Mouse (Mus musculus) hindbrain, postnatal 0 days (tissue): ENCODE results near the gene Zfp444. TPM values are rescaled to one million over a fixed set of nuclear protein-coding genes. Genes with fewer than 3 reads are reported as not detected.

Experiments used
- ATAC-seq: fragments of 200-750 bp; cut with Nextera tagmentation; 2 replicates; pipeline ENCODE4 v1.8.0; 2017; ENCODE audit warnings: mild to moderate bottlenecking, moderate TSS enrichment, moderate library complexity
- DNase-seq: peaks from one replicate; pipeline ENCODE4 v3.0.0-alpha.2; 2015; ENCODE audit warnings: low spot score
- H3K27ac ChIP-seq: fragments of 300-500 bp; sonication (generic); 2 replicates; pipeline ENCODE4 v1.5.1; 2014; ENCODE audit warnings: mild to moderate bottlenecking
- H3K27me3 ChIP-seq: fragments of 300-500 bp; sonication (generic); 2 replicates; pipeline ENCODE4 v1.6.1; 2014; ENCODE audit warnings: low read length, mixed read lengths; ENCODE audit not compliant: insufficient read depth
- H3K36me3 ChIP-seq: fragments of 300-500 bp; sonication (generic); 2 replicates; pipeline ENCODE4 v1.6.1; 2014; ENCODE audit warnings: low read length, mixed read lengths; ENCODE audit not compliant: insufficient read depth
- H3K4me1 ChIP-seq: fragments of 300-500 bp; sonication (generic); 2 replicates; pipeline ENCODE4 v1.6.1; 2014; ENCODE audit warnings: antibody characterized with exemption, low read length, mixed read lengths; ENCODE audit not compliant: insufficient read depth
- H3K4me2 ChIP-seq: fragments of 300-500 bp; sonication (generic); 2 replicates; pipeline ENCODE4 v1.6.1; 2014; ENCODE audit warnings: low read depth, mild to moderate bottlenecking, low read length, moderate library complexity, mixed read lengths
- H3K4me3 ChIP-seq: fragments of 300-500 bp; sonication (generic); 2 replicates; pipeline ENCODE4 v1.5.1; 2014; ENCODE audit warnings: low read length
- H3K9ac ChIP-seq: fragments of 300-500 bp; sonication (generic); replicated peaks from 2 replicates; pipeline ENCODE4 v1.6.1; 2014; ENCODE audit warnings: mild to moderate bottlenecking, low read length, moderate library complexity, mixed read lengths
- H3K9me3 ChIP-seq: fragments of 300-500 bp; sonication (generic); 2 replicates; pipeline ENCODE4 v1.6.1; 2016; ENCODE audit warnings: low read length, mixed read lengths
- CTCF ChIP-seq: IDR thresholded peaks from 2 replicates; pipeline ENCODE4 v1.5.1; 2016; ENCODE audit warnings: antibody characterized with exemption, control low read depth, low read depth
- WGBS: fragments of 180-500 bp; shearing (Covaris S2); extraction: QIAGEN DNeasy Blood & Tissue Kit; methylation state at CpG from one replicate; pipeline ENCODE4 v1.1.7; 2014; 5-methylcytosine and 5-hydroxymethylcytosine counted together
- polyA plus RNA-seq: library from polyadenylated mRNA; unstranded; fragments of >200 nt; fragmentation: Nextera tagmentation; extraction: Ambion mirVana; gene quantifications from 2 replicates; pipeline ENCODE4 v1.2.1, GENCODE M21; 2015
- total RNA-seq: library from RNA; depleted of rRNA; stranded (reverse); fragments of >200 nt; gene quantifications from 2 replicates; pipeline ENCODE4 v1.2.3, GENCODE M21; 2014

Zfp444 gene
- total and polyA plus RNA-seq, 2 experiments from 2014 or later, result 69.2 to 84.3 TPM

GRCm38 (mm10) chr7:6152036-6152435 lies 20.0 kb upstream of the Zfp444 start:
- TF ChIP-seq CTCF, result no peak
- no peak overlapping the region for H3K4me3 ChIP-seq
- no peak overlapping the region for H3K27ac ChIP-seq
- no peak overlapping the region for H3K4me2 ChIP-seq
- no peaks in the 10 kb centered on the region for H3K9me3 ChIP-seq
- no peaks in the 10 kb centered on the region for H3K36me3 ChIP-seq
- H3K4me1 ChIP-seq, result peaks cover 15% of the 10 kb centered on the region
- ATAC-seq, result no peak
- no peaks in the 10 kb centered on the region for H3K27me3 ChIP-seq
- no peak overlapping the region for H3K9ac ChIP-seq
- DNase-seq, result no peak
- 70% methylated on average over 3 of the region's 3 CpGs for WGBS

- WGBS, result 87% methylated on average over 3 of the region's 3 CpGs
- H3K4me3 ChIP-seq, result no peak overlapping the region
- H3K9me3 ChIP-seq, result no peaks in the 10 kb centered on the region
- ATAC-seq (no peak), DNase-seq (no peak)
- H3K27me3 ChIP-seq, result no peaks in the 10 kb centered on the region
- H3K9ac ChIP-seq, result no peak overlapping the region
- no peaks in the 10 kb centered on the region for H3K36me3 ChIP-seq
- no peak overlapping the region for H3K4me2 ChIP-seq
- peaks cover 15% of the 10 kb centered on the region for H3K4me1 ChIP-seq
- no peak for TF ChIP-seq CTCF
- H3K27ac ChIP-seq, result no peak overlapping the region
Observed at GRCm38 (mm10) chr7:6153131-6153530, 18.9 kb upstream of the Zfp444 start.

- DNase-seq (no peak), ATAC-seq (no peak)
- no peak for TF ChIP-seq CTCF
- Histone ChIP-seq H3K4me2 (peak overlapping the region; percentile 82), H3K36me3 (no peaks in the 10 kb centered on the region), H3K9ac (peak overlapping the region; percentile 83; the same call in 1 of the 2 replicates), H3K27ac (no peak overlapping the region), H3K9me3 (no peaks in the 10 kb centered on the region), H3K27me3 (no peaks in the 10 kb centered on the region), H3K4me3 (peak overlapping the region; percentile 87), H3K4me1 (peaks cover 15% of the 10 kb centered on the region)
- WGBS, result 75% methylated on average over 5 of the region's 5 CpGs
Observed at GRCm38 (mm10) chr7:6154164-6154563, 17.9 kb upstream of the Zfp444 start.

- Histone ChIP-seq H3K4me1 (peaks cover 15% of the 10 kb centered on the region), H3K9me3 (no peaks in the 10 kb centered on the region), H3K9ac (peak overlapping the region; percentile 83), H3K4me3 (peak overlapping the region; percentile 87), H3K27me3 (no peaks in the 10 kb centered on the region), H3K36me3 (no peaks in the 10 kb centered on the region), H3K4me2 (peak overlapping the region; percentile 82), H3K27ac (peak overlapping the region; percentile 94)
- under 1% methylated on average over 52 of the region's 85 CpGs for WGBS
- ATAC-seq, result peak; percentile 74
- DNase-seq, result peak; percentile 94
- TF ChIP-seq CTCF, result no peak
Observed at GRCm38 (mm10) chr7:6155031-6155872, 16.8 kb upstream of the Zfp444 start.

- H3K36me3 ChIP-seq, result no peaks in the 10 kb centered on the region
- no peaks in the 10 kb centered on the region for H3K27me3 ChIP-seq
- no peak for TF ChIP-seq CTCF
- ATAC-seq (peak; percentile 98), DNase-seq (peak; percentile 99)
- H3K4me1 ChIP-seq, result peaks cover 15% of the 10 kb centered on the region
- peak within 1 kb of the TSS; percentile 83 for H3K9ac ChIP-seq
- peak within 1 kb of the TSS; percentile 94 for H3K27ac ChIP-seq
- H3K4me3 ChIP-seq, result peak within 1 kb of the TSS; percentile 87
- H3K9me3 ChIP-seq, result no peaks in the 10 kb centered on the region
- peak within 1 kb of the TSS; percentile 82 for H3K4me2 ChIP-seq
- under 1% methylated on average over 50 of the region's 54 CpGs for WGBS
Observed at GRCm38 (mm10) chr7:6155901-6156411, 16.1 kb upstream of the Zfp444 start, which contains the start of gene Zfp787. TSS of gene Zfp787 (minus strand) at chr7:6155997.

- Histone ChIP-seq H3K9me3 (no peaks in the 10 kb centered on the region), H3K4me3 (peak overlapping the region; percentile 87; the same call in 1 of the 2 replicates), H3K27ac (peak overlapping the region; percentile 22; the same call in 1 of the 2 replicates), H3K4me1 (peaks cover 12% of the 10 kb centered on the region), H3K27me3 (no peaks in the 10 kb centered on the region), H3K4me2 (peak overlapping the region; percentile 51), H3K9ac (peak overlapping the region; percentile 83; the same call in 1 of the 2 replicates), H3K36me3 (no peaks in the 10 kb centered on the region)
- no peak for TF ChIP-seq CTCF
- 68% methylated on average over 9 of the region's 9 CpGs for WGBS
- ATAC-seq (no peak), DNase-seq (no peak)
Observed at GRCm38 (mm10) chr7:6156901-6157472, 15.0 kb upstream of the Zfp444 start.

GRCm38 (mm10) chr7:6157479-6157878 lies 14.5 kb upstream of the Zfp444 start:
- no peak overlapping the region for H3K27ac ChIP-seq
- 97% methylated on average over 1 of the region's 1 CpGs for WGBS
- peaks cover 11% of the 10 kb centered on the region for H3K4me1 ChIP-seq
- DNase-seq (no peak), ATAC-seq (no peak)
- no peak for TF ChIP-seq CTCF
- no peaks in the 10 kb centered on the region for H3K27me3 ChIP-seq
- H3K4me2 ChIP-seq, result no peak overlapping the region
- no peak overlapping the region for H3K4me3 ChIP-seq
- no peaks in the 10 kb centered on the region for H3K36me3 ChIP-seq
- no peak overlapping the region for H3K9ac ChIP-seq
- H3K9me3 ChIP-seq, result no peaks in the 10 kb centered on the region
